Mouse (Mus musculus) testis, postnatal 14 days (tissue): ENCODE measurements around the gene Ddx47.

Experiments used
- DNase-seq: peaks from one replicate; pipeline ENCODE4 v3.0.0; 2021; ENCODE audit warnings: low spot score

Gene Ddx47

GRCm38 (mm10) chr6:135069856-135070255 is 58.4 kb downstream of the Ddx47 start:
- no peak for DNase-seq

DNA sequence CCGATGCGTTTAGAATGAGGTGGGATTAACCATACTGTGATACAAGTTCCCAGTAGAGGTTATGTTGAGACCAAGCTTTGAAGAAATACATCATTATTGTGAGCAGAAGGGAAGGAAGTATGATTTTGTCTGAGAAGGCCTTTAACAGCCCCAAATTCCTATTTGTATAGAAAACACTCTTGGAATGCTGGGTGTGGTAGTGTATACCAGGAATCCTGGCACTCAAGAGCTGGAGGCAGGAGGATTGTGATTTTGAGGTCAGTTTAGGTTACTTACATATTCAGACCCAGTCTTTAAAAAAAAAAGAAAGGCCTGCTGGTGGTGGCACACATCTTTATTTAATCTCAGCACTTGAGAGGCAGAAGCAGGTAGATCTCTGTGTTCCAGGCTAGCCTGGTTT is 58.9 kb downstream of the Ddx47 start:
- no peak for DNase-seq
